Mouse (Mus musculus) liver, embryonic 14.5 days (tissue): ENCODE data around the gene Wrnip1.

Experiments
- CTCF ChIP-seq: IDR thresholded peaks from 2 replicates; pipeline ENCODE4 v1.5.1; 2016; ENCODE audit warnings: antibody characterized with exemption, low read depth, control low read depth
- EP300 ChIP-seq: IDR thresholded peaks from 2 replicates; pipeline ENCODE4 v1.6.1; 2016; ENCODE audit warnings: antibody characterized with exemption, low read depth

DNA sequence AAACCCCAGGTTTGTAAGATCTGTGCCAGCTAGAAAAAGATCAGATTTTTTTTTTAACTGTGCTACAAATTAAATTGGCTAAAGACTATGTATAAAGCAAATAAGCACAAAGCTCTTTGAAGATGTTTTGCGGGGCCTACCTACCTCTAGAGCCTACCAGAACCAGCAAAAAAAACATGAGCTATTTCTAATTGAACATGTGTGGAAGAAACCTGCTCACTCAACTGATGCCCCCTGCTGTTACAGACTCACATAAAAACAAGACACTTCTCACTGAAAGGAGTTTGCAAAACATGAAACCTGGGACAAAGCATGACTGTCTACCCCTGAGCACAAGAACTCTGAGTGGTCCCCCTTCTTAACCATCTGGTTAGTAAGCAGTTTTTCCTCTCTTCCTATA lies 4.8 kb upstream of the Wrnip1 start:
- TF ChIP-seq CTCF: no peak
- no peak for TF ChIP-seq EP300
